Mouse (Mus musculus) monocyte, adult 2 months (primary cell): ENCODE measurements around the gene Cit.

Source experiments
- DNase-seq, 2 experiments: peaks; one replicate each; pipeline ENCODE4 v3.0.0; 2022; ENCODE audit warnings: low spot score in 2 of 2, low read depth in 1 of 2

Cit gene

DNA sequence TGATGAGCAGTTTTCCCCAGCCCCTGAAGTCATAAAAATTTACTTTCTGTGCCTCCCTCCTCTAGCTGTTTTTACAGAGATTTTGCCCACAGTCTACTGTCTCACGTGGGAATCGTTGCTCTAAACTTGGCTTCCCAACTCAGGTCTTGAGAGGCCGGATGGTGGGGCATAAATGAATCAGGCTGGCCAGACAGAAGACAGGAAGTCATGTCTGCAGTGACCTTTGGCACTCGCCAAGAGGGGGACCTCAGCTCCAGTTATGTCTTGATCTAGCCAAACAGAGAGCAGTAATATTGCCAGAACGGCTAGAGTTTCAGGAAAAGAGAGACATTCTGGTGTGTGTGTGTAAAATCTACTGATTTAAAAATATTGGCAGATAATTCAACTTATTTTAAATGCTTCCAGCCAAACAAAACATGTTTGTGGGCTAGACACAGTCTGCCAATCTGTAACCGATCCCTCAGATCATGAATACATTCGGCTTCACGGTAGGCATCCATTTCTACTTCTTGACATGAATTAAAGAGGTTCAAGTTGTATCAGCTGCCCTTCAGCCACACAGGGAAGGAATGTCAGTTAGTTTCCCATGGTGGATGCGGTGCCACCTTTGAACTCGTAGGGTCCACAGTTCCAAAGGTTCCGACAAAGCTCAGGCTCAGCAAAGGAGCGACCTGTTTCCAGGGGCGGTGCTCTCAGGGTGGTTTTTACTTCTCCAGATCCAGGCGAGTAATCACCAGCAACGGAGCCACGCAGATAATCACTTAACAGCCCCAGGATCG lies 5.4 kb downstream of the Cit start:
- no peak for DNase-seq

DNA sequence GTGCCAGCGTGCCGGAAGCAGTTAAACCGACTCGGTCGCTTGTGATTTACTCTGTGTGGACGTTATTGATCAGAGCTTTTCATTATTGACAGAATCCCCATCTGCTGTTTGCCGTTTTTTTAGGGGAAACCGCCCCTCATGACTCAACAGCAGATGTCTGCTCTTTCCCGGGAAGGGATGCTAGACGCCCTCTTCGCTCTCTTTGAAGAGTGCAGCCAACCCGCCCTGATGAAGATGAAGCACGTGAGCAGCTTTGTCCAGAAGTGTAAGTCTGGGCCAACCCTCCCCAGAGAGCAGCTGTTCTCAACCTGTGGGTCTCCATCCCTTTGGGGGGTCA lies 5.9 kb downstream of the Cit start:
- no peak for DNase-seq

DNA sequence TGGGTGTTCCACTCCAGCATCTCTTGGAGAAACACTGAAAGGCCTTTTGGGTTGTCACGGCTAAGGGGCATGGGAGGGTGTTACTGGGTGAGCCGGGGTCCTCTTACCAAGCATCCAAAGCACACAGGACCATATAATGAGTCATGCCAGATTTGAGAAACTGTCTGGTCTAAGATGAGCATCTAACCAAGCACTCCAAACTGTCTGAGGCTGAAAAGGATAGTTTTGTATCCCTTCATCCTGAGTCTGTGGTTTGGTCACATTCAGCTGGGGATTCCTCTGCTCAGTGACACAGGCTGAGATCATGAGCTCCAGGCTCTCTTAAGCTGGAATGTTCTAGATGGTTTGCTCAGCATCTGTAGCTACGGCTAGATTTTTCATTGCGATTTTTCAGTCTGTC lies 7.4 kb downstream of the Cit start:
- DNase-seq, result no peak

DNA sequence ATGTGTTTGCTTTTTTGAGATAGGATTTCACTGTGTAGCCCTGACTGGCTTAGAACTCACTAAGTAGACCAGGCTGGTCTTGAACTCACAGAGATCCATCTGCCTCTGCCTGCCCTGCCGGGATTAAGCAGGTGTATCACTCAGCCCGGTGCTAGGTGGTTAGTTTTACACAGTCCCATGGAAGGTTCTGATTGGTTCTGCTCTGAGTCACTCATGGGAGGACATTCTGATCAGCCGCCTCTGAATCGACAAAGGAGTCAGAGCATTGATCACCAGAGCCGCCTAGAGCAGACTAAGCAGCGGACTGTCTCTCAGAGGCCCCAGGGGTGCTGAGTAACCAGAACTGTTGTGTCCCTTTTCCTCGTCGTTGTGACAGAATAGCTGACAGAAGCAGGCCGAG lies 8.6 kb downstream of the Cit start:
- no peak for DNase-seq

DNA sequence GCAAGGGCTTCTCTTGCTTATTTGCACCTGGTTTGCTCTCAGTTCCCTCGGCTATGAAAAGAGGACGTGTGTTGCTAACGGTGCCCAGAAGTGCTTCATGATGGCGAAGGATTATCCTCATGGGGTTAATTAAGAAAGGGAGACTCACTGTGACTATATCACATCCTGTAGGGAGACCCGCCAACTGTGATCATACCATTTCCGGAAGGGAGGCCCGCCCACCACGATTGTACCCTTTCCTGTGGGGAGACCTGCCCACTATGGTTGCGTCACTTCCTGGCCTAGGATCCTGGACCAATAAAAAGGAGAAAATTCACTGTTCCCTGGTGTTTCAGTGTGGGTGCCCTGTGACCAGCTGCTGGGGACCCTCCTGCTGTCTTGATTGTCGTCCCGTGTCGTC lies 9.3 kb downstream of the Cit start:
- no peak for DNase-seq

DNA sequence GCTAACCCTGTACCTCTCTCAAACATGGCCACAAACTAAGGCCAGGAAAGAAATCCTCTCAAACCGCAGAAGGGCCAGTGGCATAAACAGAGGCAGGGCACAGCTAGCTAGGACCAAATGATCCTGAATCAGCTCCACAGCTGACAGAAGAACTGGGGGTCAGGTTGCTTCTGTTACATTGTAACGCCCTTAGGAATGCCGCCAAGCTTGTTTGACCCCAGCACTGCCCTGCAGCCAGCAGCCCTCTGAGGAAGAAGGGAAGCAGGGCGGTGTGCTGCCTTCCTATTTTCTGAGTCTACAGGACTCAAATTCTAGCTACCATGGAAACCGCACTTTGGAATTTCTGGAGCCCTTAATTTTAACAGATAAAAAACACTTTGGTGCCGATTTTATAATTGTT lies 13.6 kb downstream of the Cit start:
- DNase-seq, result no peak

DNA sequence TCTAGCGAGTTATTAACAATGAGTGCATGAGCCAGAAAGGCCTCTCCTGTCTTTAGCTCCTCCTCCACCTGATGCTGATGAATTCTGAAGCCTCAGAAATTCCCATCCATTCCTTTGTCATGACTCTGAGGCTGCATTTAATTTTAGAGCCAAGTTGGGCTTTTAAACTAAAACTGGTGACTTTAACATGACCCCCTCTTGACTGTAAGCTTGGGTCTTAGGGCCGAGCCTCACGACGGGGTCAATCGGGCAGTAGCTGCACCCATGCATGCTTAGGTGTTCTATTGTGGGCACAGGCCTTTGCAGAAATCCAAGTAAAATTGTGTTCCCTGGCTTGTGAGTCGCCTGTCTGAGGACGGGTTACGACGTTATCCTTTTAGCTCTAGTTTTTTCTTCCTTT lies 14.4 kb downstream of the Cit start:
- DNase-seq, result no peak

DNA sequence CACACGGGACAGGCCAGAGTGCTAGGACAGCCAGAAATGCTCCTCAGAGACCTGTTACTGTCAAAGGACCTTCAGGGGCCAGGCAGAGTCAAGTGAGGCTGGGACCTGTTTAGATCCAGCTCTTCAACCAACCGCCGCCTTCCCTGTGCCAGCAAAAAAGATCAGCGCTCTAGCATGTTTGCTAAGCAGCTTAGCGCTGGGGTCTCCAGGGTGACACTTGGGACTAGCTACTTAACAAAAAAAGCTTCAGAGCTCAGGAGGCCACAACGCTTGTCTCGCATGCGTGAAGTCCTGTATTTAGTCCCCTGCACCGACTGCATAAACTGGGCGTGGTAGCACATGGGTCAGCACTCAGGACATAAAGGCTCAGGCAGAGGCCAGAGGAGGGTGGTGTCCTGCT lies 16.9 kb downstream of the Cit start:
- no peak for DNase-seq

DNA sequence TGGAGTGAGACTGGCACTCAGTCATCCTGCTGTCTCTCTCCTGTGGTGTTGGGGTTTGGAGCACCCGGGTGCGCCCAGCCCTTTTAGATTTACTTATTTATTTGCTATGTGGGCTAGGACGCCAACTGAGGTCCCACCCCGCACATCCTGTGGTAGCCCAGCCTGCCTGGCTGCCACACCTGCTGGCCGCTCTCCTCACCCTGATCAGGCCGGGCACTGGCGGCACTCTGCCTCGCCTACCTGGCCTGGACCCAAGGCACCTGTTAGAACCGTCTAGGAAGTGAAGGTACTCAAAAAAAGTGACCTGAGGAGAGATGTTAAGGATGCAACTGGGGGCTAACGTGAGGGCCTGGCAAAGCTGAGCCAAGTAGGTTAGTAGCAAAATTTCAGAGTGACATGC lies 17.4 kb downstream of the Cit start:
- DNase-seq, result no peak

DNA sequence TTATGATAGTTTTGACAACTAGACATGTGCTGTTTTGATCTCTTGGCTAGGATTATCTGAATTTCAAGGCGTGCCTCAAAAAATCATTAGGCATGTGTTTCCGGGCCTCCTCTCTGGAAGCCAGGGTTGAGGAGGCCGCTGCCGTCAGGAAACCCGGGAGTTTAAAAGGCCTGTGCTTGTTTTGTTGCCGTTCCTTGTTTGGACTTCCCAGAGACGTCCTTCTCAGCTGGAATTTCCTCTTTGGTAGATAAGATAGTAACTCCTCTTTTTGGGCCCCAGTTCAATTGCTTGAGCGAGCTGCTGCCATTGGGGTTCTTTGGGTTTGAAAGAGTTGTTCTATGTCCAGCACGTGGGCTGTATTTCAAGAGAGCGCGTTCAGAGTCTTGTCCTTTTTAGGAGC lies 21.2 kb downstream of the Cit start:
- DNase-seq, result no peak

DNA sequence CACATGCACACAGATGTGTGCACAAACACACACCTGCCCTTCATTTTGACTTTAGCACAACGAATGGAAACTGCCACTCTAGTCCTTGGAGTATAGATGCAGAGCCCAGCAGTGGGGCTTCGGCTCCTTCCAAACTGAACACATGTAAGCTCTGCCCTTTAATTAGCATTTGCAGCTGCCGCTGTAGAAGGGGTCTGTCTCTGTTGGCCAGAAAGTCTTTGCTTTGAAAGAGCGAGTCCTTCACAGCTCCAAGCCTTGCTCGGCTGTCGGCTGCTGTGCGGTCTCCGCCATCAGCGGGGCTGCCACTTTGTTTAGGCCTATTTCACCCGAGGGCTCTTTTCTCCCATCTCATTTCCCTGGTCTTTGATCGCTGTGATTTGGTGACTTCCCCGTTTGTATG lies 23.5 kb downstream of the Cit start:
- DNase-seq, result no peak

DNA sequence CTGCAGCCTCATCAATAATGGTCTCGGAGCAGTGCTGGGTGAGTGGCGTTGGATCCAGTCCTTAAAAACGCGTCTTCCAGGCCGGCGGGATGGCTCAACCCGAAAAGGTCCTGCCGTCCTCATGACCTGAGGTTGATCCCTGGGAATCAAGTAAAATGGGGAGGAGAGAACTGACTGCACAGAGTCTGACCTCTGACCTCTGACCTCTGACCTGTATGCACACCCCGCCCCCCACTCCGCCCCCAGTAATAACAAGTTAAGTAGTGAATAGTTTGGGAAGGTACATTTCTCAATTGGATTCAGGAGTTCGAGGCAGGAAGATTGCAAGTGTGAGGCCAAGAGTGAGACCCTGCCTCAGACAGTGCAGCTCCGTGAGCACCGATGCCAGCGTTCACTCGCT lies 24.1 kb downstream of the Cit start:
- DNase-seq, result no peak

DNA sequence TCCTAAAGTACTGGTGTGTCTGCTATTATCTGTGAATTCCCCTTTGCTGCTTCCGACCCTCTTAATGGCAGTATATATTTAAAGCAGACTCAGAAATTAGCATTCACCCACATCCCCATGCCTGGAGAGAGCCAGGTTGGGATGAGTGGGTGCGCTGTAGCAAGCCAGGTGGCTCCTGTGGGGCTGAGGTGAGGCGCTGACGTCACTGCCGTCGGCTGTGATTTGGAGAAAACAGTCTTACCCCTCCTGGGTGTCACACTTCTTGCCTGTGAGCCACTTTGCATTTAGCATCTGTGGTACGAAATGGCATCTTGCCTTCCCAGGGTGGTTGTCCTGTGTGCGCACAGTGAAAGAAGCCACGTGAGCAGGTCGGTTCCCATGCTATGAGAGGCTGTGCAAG lies 26.1 kb downstream of the Cit start:
- DNase-seq, result no peak

DNA sequence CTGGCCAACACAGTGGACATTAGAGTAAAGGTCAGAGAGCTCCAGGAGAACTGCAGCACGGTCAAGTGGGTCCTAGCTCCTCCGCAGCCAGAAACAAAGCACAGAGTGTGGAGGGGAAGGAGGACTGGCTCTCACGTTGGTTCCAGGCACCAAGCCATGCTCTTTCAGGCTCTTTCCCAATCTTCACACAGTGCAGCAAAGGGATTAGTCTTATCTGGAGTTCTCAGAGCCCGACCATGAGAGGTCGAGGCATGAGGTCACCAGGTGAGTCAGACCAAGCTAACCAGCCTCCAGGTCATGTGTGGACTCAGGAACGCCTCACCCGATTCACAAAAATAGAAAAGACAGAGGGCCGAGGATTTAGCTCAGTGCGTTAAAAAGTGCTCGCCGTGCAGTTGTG lies 27.0 kb downstream of the Cit start:
- no peak for DNase-seq

DNA sequence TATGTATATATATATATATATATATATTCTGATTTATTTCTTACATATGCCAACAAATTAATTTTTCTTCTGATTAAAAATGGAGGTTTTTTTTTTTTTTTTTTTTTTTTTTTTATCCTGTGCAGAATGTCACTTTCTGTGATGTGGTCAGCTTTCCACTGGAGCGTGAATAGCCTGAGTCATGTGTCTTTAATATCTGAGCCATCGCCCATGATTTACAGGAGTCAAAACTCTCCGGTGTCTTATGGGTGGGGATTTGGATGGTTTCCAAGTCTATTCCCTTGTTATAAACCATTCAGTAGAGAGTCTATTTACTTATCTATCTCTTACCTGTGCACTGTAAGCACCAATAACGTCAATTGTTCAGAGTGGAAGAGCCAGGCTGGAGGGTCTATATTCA lies 27.9 kb downstream of the Cit start:
- DNase-seq, result no peak

DNA sequence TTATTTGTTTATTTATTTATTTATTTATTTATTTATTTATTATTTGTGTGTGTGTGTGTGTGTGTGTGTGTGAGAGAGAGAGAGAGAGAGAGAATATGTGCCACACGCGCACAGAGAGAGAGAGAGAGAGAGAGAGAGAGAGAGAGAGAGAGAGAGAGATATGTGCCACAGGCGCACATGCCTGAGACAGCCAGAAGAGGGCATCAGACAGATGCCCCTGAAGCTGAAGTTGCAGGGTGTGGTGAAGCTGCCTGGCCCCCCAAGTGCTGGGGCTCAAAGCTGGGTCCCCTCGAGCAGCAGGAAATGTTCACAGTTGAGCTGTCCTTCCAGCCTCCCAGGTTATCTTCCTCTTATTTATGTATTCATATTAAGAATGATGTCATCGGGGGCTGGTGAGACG lies 32.3 kb downstream of the Cit start:
- no peak for DNase-seq

DNA sequence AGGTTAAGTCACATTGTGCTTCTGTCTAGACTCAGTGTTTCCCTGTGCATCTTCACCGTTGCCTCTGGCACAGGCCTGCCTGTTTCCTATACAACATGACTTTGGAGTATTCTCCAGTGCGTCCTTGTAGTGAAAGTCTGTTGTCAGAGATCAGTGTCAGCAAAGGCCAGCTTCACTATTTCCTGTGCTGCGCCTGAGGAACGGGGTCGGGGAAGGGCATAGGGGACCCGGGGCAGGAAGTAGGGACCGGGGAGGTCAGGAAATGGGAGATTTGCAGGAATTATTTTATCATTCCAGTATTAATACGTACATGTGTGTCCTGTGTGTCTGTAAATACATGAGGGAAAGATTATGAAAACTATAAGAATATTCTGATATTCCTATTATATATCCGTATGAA lies 37.1 kb downstream of the Cit start:
- no peak for DNase-seq

DNA sequence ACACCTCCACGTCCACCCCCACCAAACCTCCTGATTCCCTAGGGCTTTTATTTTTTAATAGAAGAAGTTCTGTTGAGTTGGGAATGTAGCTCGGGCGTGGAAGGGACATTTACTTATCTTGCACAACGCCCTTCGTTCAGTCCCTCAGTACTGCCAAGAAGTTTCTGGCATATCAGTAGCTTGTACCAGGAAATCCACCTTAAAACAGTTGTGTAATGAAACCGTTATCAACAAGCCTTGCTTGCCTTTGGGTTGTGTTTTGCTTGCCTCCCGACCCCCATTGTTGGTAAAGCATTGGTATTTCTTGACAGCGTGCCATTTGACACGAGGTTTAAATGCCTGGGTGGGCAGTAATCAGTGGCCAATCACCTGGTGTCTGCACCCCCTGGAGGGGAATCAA lies 39.4 kb downstream of the Cit start:
- no peak for DNase-seq

DNA sequence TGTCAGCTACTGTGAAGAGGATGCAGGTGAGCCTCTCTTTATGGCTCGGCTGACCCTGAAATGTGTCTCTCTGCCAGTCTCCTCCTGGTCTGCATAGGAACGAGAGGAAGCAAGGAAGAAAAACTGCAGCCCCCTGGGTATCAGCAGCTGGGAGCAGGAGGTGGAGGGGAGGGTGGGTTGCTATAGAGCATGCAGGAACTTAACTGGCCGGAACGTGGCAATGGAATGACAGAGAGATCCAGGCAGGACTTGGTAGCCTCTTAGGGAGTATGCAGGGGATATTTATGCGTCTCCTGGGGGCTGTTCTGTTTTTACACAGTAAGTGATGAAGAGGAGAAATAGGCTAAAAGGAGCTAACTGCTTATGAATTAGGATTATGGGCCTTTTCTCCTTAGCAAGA lies 48.7 kb downstream of the Cit start:
- DNase-seq, result no peak

DNA sequence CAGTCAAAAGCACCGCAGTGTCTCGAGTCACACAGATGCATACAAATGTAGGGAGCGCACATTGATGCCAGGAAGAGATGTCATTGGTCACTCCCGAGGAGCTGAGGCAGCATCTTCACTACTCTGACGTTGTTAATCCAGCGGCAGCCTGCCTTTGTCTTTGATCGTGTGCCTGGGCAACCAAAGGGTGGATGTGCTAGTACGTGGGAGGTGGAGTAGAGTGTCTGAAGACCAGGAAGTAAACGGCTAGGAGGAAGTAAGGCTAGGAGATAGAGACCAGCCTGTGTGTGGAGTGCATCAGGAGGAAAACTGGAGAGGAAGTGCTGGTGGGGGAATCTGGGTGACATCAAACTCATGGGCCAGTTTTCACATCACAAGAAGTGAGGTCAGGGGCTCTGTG lies 52.0 kb downstream of the Cit start:
- DNase-seq, result no peak

DNA sequence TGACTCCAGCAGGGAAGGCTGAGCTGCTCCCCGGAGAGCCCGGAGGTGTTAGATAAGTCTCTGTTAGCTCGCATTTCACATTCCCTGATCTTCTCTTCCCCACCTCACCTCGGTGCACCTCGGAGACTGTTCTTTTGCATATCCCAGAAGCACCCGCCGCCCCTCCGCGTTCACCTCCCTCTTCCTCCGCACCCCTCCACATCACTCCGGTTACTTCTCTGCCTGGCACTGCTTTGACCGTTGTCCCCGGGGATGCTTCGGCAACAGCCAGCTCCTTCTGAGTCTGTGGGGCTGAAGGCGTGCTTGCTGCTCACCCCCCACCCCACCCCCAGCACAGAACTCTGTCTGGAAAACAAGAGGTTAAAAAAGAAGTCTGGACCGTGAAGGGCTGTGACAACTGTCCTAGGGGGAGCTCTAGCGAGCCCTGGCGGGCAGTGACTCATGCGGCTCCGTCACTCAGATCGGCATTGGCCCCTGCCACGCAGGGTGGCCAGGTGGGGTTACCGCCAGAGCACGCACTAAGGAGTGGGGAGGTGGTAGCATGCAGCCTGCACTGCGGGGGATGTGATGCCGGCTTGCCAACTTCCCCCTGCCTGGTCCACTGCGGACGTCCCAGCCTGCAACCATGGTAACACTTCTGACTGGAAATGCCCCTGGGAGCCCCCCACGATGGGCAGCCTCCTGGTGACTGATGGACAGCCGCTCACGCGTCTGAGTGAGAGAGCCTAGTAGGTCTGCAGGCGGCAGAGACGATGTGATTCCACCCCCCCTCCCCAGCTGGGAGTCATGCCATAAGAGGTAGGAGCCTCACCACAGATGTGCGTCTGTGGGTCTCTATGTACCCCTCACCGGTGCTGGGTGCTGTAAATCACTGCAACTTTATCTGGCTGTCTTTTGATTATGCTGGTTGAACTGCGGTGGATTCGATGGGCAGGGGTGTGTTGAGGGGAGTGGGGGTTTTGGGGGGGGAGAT lies 62.2 kb downstream of the Cit start:
- no peak for DNase-seq

DNA sequence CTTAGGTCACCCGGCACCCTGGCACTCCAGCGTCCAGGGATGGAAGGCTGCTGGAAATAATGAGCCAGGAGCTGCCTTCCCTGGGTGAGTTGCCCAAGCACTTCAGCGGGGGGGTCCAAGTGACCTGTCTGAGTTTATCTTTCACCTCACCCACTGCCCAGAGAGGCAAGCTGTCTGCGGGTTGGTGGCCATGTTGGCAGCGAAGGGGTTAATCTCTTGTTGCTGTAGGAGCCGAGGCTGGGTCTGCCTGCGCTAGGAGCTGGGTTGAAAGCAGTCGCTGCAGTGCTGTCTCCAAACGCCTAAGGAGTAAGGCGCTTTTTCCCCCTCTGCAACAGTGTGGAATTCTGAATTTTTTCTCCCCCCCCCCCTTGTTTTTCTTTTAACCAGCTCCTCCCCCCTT lies 63.2 kb downstream of the Cit start:
- no peak for DNase-seq

DNA sequence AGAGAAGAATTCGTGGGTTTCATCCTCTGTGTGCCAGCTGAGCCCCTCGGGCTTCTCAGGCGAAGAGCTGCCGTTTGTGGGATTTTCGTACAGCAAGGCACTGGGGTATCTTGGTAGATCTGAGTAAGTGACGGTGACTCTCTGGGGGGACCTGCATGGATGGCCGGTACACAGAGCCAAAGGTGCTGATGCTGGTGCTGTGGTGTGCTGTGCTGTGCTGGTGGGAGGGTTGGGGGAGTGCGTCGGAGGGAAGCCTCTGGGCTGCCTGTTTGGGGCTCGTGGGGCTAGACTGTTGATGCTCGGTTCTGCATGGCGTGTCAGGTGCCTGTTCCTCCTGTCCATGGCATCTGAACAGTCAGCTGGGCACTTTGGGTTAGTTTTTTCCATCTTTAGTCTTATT lies 63.6 kb downstream of the Cit start:
- no peak for DNase-seq
